Mouse (Mus musculus) hindbrain, embryonic 12.5 days (tissue): Measurements from ENCODE around the gene Msantd3. TPM values are rescaled to one million over a fixed set of nuclear protein-coding genes. Genes with fewer than 3 reads are reported as not detected.

Experiments used
- ATAC-seq: fragments of 200-750 bp; cut with Nextera tagmentation; 2 replicates; pipeline ENCODE4 v1.8.0; 2017; ENCODE audit warnings: moderate TSS enrichment; ENCODE audit not compliant: low FRiP score
- H3K27ac ChIP-seq: fragments of 300-500 bp; sonication (generic); 2 replicates; pipeline ENCODE4 v1.5.1; 2016; ENCODE audit warnings: mild to moderate bottlenecking
- H3K27me3 ChIP-seq: fragments of 300-500 bp; sonication (generic); 2 replicates; pipeline ENCODE4 v1.6.1; 2016; ENCODE audit warnings: mild to moderate bottlenecking
- H3K36me3 ChIP-seq: fragments of 300-500 bp; sonication (generic); 2 replicates; pipeline ENCODE4 v1.6.1; 2016; ENCODE audit warnings: mild to moderate bottlenecking
- H3K4me1 ChIP-seq: fragments of 300-500 bp; sonication (generic); 2 replicates; pipeline ENCODE4 v1.6.1; 2016
- H3K4me2 ChIP-seq: fragments of 300-500 bp; sonication (generic); replicated peaks from 2 replicates; pipeline ENCODE4 v1.6.1; 2016; ENCODE audit warnings: mild to moderate bottlenecking
- H3K4me3 ChIP-seq: fragments of 300-500 bp; sonication (generic); 2 replicates; pipeline ENCODE4 v1.5.1; 2016; ENCODE audit warnings: mild to moderate bottlenecking
- H3K9ac ChIP-seq: fragments of 300-500 bp; sonication (generic); 2 replicates; pipeline ENCODE4 v1.6.1; 2016; ENCODE audit warnings: mild to moderate bottlenecking, moderate library complexity
- H3K9me3 ChIP-seq: fragments of 300-500 bp; sonication (generic); replicated peaks from 2 replicates; pipeline ENCODE4 v1.6.1; 2016; ENCODE audit warnings: mild to moderate bottlenecking
- WGBS: fragments of 180-500 bp; shearing (Covaris S2); methylation state at CpG from one replicate; pipeline ENCODE4 v1.1.7; 2016; 5-methylcytosine and 5-hydroxymethylcytosine counted together
- polyA plus RNA-seq: library from polyadenylated mRNA; unstranded; fragments of >200 nt; fragmentation: Nextera tagmentation; extraction: Ambion mirVana; gene quantifications from 2 replicates; pipeline ENCODE4 v1.2.1, GENCODE M21; 2016

Gene Msantd3
- polyA plus RNA-seq: 50.8 and 56.1 TPM in 2 replicates

GRCm38 (mm10) chr4:48539841-48540575 is at the start of gene Msantd3:
Gene Msantd3, plus strand, starts transcription at chr4:48539935.
- Histone ChIP-seq H3K4me2 (peak within 1 kb of the TSS; percentile 76), H3K27ac (peak within 1 kb of the TSS; percentile 93), H3K4me3 (peak within 1 kb of the TSS; percentile 86), H3K9me3 (no peaks in the 10 kb centered on the region), H3K36me3 (no peaks in the 10 kb centered on the region), H3K9ac (peak within 1 kb of the TSS; percentile 99), H3K27me3 (no peaks in the 10 kb centered on the region), H3K4me1 (peaks cover 37% of the 10 kb centered on the region)
- under 1% methylated on average over 50 of the region's 86 CpGs for WGBS
- peak; percentile 66 for ATAC-seq

GRCm38 (mm10) chr4:48491290-48491743 is 48.4 kb upstream of the Msantd3 start:
- Histone ChIP-seq H3K36me3 (no peaks in the 10 kb centered on the region), H3K4me3 (peak overlapping the region; percentile 32), H3K9me3 (no peaks in the 10 kb centered on the region), H3K27ac (no peak overlapping the region), H3K9ac (peak overlapping the region; percentile 27; the same call in 1 of the 2 replicates), H3K4me1 (peaks cover 2% of the 10 kb centered on the region; the same call in 1 of the 2 replicates), H3K4me2 (peak overlapping the region; percentile 53), H3K27me3 (no peaks in the 10 kb centered on the region)
- ATAC-seq: peak; percentile 60; the same call in 1 of the 2 replicates
- WGBS: 11% methylated on average over 14 of the region's 14 CpGs

DNA sequence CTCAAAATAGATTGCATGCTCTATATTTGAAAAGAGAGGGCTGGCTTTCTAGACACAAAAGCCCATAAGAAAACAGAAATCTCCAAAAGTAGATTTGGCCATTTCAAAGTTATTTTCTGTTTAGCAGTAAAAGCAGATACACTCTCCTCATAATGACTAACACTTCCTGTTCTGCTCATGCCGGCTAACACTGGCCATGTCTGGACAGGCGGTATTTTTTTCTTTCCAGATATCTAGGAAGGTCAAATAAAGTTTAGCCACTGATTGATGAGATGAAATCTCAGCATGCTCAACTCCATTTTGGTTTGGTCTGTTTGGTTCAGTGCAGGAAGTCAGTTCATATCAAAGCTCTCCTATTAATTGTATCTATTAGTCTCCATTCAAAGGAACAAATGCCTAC is 47.2 kb upstream of the Msantd3 start:
- no peaks in the 10 kb centered on the region for H3K27me3 ChIP-seq
- no peaks in the 10 kb centered on the region for H3K9me3 ChIP-seq
- no peak for ATAC-seq
- H3K4me3 ChIP-seq: no peak overlapping the region
- H3K36me3 ChIP-seq: no peaks in the 10 kb centered on the region
- H3K9ac ChIP-seq: no peak overlapping the region
- WGBS: 76% methylated on average over 2 of the region's 2 CpGs
- peaks cover 2% of the 10 kb centered on the region; the same call in 1 of the 2 replicates for H3K4me1 ChIP-seq
- H3K27ac ChIP-seq: no peak overlapping the region
- H3K4me2 ChIP-seq: no peak overlapping the region

DNA sequence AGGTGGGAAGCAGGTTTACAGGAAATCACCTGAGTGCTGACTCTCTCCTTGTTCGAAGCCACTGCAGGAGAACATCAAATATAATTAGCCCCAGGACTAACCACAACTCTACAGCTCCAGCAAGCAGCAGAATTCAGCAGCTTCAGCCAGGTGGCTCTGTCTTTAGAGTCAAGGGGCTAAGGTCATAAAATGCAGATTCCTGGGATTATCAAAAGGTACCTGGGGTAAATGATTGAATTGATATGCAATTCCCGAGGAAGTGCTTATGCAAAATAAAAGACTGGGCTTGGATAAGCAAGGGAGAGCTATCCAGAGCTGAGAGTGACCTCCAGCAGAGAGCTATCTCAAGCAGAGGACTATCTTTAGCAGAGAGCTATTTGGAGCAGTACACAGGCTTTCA is 28.9 kb upstream of the Msantd3 start:
- H3K27ac ChIP-seq: no peak overlapping the region
- ATAC-seq: no peak

GRCm38 (mm10) chr4:48529559-48529958 is 10.2 kb upstream of the Msantd3 start:
- Histone ChIP-seq H3K27ac (no peak overlapping the region), H3K27me3 (no peaks in the 10 kb centered on the region), H3K4me2 (no peak overlapping the region), H3K9ac (no peak overlapping the region), H3K4me3 (no peak overlapping the region), H3K4me1 (no peaks in the 10 kb centered on the region), H3K36me3 (no peaks in the 10 kb centered on the region), H3K9me3 (no peaks in the 10 kb centered on the region; the same call in 1 of the 2 replicates)
- ATAC-seq: no peak
- WGBS: 95% methylated on average over 1 of the region's 1 CpGs

More for the DNA sequence above, 28.9 kb upstream of the Msantd3 start:
- WGBS: 60% methylated on average over 2 of the region's 2 CpGs
- H3K9me3 ChIP-seq: peaks cover 9% of the 10 kb centered on the region; the same call in 1 of the 2 replicates
- H3K36me3 ChIP-seq: no peaks in the 10 kb centered on the region
- H3K4me2 ChIP-seq: no peak overlapping the region
- H3K4me3 ChIP-seq: no peak overlapping the region
- H3K27me3 ChIP-seq: no peaks in the 10 kb centered on the region
- H3K4me1 ChIP-seq: no peaks in the 10 kb centered on the region
- no peak overlapping the region for H3K9ac ChIP-seq

DNA sequence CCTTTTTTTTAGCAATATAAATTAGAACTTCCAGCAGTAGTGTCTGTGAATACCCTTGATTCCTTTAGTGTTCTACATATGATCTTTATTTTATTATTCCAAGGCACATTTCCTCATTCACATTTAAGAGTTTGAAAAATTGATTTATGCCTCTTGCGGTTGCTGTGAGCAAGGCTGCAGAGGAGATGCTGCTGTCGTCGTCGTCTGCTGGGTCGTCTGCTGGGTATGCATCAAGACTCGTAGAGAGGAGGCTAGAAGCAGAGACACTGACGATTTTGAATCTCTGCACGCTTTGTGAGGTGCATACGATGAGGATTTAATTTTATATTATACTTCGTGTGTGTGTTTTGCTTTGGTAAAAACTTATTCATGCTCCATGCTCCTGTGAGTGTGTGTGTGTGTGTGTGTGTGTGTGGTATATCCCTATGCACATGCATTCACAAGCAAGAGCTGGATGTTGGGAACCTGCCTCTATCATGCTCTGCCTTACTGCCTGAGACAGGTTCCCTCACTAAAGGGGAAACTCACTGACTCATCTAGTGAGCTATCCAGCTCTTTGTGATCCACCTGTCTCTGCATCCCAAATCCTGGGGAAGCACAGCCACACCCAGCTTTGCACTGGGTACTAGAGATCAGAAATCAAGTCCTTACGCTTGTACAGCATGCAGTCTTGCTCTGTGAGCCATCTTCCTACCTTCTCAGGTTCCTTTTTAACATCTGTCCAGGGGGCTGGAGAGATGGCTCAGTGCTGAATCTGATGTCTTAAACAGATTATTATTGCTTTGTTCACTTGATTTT is 7.7 kb upstream of the Msantd3 start:
- no peaks in the 10 kb centered on the region; the same call in 1 of the 2 replicates for H3K9me3 ChIP-seq
- 84% methylated on average over 11 of the region's 11 CpGs for WGBS
- no peak for ATAC-seq
- no peak overlapping the region for H3K4me2 ChIP-seq
- no peaks in the 10 kb centered on the region for H3K36me3 ChIP-seq
- no peak overlapping the region for H3K4me3 ChIP-seq
- no peaks in the 10 kb centered on the region for H3K4me1 ChIP-seq
- H3K27ac ChIP-seq: no peak overlapping the region
- H3K27me3 ChIP-seq: no peaks in the 10 kb centered on the region
- H3K9ac ChIP-seq: no peak overlapping the region

DNA sequence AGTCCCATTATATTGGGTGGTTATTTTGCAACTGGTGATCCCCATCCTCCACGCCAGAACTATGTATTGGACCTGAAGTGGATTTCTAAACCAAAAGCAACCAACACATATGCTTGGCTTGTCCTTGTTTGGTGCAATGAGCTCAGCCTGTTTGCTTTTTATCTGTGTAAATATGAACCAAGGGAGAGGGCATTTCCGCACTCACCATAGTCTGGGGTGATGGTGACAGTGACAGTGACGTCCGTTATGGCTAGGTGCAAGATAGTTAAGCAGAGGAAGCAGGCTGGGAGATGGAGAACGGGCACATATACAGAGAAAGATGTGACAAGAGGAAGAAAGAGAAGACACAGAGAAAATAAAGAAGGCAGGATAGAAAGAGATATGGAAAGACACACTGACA is 3.5 kb upstream of the Msantd3 start:
- no peaks in the 10 kb centered on the region for H3K36me3 ChIP-seq
- H3K27ac ChIP-seq: no peak overlapping the region
- H3K9me3 ChIP-seq: no peaks in the 10 kb centered on the region
- H3K4me2 ChIP-seq: no peak overlapping the region
- no peak for ATAC-seq
- 89% methylated on average over 5 of the region's 5 CpGs for WGBS
- no peak overlapping the region for H3K9ac ChIP-seq
- H3K4me1 ChIP-seq: peaks cover 4% of the 10 kb centered on the region; the same call in 1 of the 2 replicates
- H3K4me3 ChIP-seq: no peak overlapping the region
- no peaks in the 10 kb centered on the region for H3K27me3 ChIP-seq

DNA sequence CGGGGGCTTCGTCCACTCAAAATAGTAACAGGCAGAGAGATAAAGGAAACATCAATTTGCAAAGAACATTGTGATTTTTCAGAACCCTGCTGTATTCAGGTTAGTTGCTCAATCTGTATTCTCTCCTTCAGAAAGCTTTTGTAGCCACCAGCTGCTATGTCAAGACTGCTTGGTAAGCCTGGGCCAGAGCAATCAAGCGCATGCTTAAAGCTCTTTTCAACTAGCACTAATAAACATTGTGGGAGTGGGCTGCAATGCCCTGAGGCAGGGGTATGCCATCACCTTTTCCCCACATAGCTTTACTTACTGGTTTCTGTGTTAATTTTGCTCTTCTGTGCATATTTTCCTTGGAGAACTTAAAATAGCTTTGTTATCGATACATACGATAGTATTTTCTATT is 2.7 kb upstream of the Msantd3 start:
- Histone ChIP-seq H3K27me3 (no peaks in the 10 kb centered on the region), H3K9ac (no peak overlapping the region), H3K4me2 (no peak overlapping the region), H3K4me1 (peaks cover 10% of the 10 kb centered on the region), H3K27ac (no peak overlapping the region), H3K9me3 (no peaks in the 10 kb centered on the region), H3K4me3 (no peak overlapping the region), H3K36me3 (no peaks in the 10 kb centered on the region)
- ATAC-seq: no peak
- WGBS: 87% methylated on average over 5 of the region's 5 CpGs

DNA sequence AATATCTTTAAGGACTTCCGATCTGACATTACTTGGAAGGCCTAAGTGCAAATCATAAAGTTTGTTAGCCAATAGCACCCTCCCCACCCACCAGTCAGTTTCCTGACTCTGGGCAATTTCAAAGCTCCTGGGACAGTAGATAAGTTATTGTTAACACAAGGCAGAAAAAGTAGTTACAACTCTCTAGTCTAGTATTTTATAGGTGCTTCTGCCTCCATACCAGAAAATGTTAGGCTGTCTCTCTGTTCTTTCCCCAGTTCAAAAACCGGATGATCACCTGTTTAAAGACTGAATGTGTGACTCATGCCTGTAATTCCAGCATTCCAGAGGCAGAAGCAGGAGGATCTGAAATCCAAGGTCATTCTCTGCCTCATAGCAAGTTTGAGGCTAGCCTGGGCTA is 1.2 kb upstream of the Msantd3 start:
- no peak overlapping the region for H3K4me2 ChIP-seq
- no peak overlapping the region for H3K4me3 ChIP-seq
- H3K9ac ChIP-seq: no peak overlapping the region
- no peaks in the 10 kb centered on the region for H3K36me3 ChIP-seq
- H3K4me1 ChIP-seq: peaks cover 26% of the 10 kb centered on the region
- H3K27me3 ChIP-seq: no peaks in the 10 kb centered on the region
- no peak overlapping the region for H3K27ac ChIP-seq
- ATAC-seq: no peak
- H3K9me3 ChIP-seq: no peaks in the 10 kb centered on the region
- WGBS: 96% methylated on average over 2 of the region's 2 CpGs

DNA sequence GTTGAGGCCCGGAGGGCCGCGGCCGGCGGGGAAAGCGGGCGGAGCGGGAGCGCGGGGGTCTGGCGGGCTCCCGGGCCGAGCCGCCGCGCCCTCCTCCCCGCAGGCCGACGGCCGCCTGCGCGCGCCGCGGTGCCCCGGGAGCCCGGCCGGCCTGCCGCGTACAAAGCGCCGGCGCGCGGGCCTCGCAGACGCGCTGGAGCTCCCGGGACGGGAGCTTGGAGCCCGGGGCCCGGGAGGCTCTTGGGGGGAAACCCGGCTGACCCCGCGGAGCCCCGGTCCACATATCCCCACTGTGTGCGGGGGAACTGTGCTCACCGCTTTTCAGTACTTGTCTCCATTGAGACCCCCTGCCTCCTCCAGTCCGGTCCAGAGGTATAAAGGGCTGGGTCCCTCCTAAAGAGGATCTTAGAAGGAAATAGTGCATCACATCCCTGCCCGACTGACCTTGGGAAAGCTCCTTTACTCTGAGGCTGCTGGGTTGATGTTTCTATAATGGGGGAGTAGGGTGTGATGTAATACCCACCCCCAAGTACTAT is 909 bp downstream of the Msantd3 start:
- peak overlapping the region; percentile 74 for H3K4me2 ChIP-seq
- peak overlapping the region; percentile 86 for H3K4me3 ChIP-seq
- peaks cover 42% of the 10 kb centered on the region for H3K4me1 ChIP-seq
- no peaks in the 10 kb centered on the region for H3K9me3 ChIP-seq
- 1% methylated on average over 40 of the region's 50 CpGs for WGBS
- peak; percentile 71 for ATAC-seq
- no peaks in the 10 kb centered on the region for H3K27me3 ChIP-seq
- peak overlapping the region; percentile 99 for H3K9ac ChIP-seq
- H3K27ac ChIP-seq: peak overlapping the region; percentile 93
- H3K36me3 ChIP-seq: no peaks in the 10 kb centered on the region

- H3K4me1 ChIP-seq: peaks cover 53% of the 10 kb centered on the region
- no peak for ATAC-seq
These were observed 2.0 kb downstream of the Msantd3 start for GRCm38 (mm10) chr4:48541526-48542250.

More at GRCm38 (mm10) chr4:48541526-48542250, 2.0 kb downstream of the Msantd3 start:
- no peaks in the 10 kb centered on the region for H3K27me3 ChIP-seq
- WGBS: 3% methylated on average over 15 of the region's 15 CpGs
- no peaks in the 10 kb centered on the region for H3K36me3 ChIP-seq
- peak overlapping the region; percentile 74 for H3K4me2 ChIP-seq
- H3K9ac ChIP-seq: peak overlapping the region; percentile 99
- peak overlapping the region; percentile 86 for H3K4me3 ChIP-seq
- H3K9me3 ChIP-seq: no peaks in the 10 kb centered on the region
- no peak overlapping the region for H3K27ac ChIP-seq
